Mouse (Mus musculus): ENCODE measurements at regions not wholly inside any gene's neighbourhood (a gene's known extent, or its start where the extent isn't known, plus 50 kb on each side); places are given as distances from the start of the nearest gene placed in this dataset.
A peak's percentile ranks its signal among the peaks of the same experiment; 100 is the strongest.

GRCm38 (mm10) chr13:24527812-24528531 is 54.0 kb upstream of the Ripor2 start:
- peak; percentile 45 for DNase-seq
- no peak for ATAC-seq
- Histone ChIP-seq H3K4me3 (ENCODE audit: low read depth, low read length) (no peak overlapping the region), H3K9ac (replicated peaks) (no peak overlapping the region), H3K4me2 (ENCODE audit: low read depth, low read length) (no peak overlapping the region), H3K4me1 (ENCODE audit: insufficient read depth) (no peaks in the 10 kb centered on the region), H3K36me3 (replicated peaks; ENCODE audit: insufficient read depth, low read length) (no peaks in the 10 kb centered on the region), H3K27ac (ENCODE audit: low read depth) (no peak overlapping the region), H3K9me3 (ENCODE audit: low read length) (no peaks in the 10 kb centered on the region), H3K27me3 (ENCODE audit: insufficient read depth, low read length) (no peaks in the 10 kb centered on the region)
- TF ChIP-seq CTCF (IDR thresholded peaks at IDR 0.05; ENCODE audit: low read depth) (peak; percentile 65), EP300 (IDR thresholded peaks at IDR 0.05; ENCODE audit: low read depth) (no peak)
- WGBS (ENCODE audit: insufficient replicate concordance): 58% methylated on average over 5 of the region's 5 CpGs

Measured in liver, postnatal 0 days (tissue).